Mouse (Mus musculus): ENCODE measurements around the gene Igflr1. TPM values are rescaled to one million over a fixed set of nuclear protein-coding genes. Genes with fewer than 3 reads are reported as not detected.
A peak's percentile ranks its signal among the peaks of the same experiment; 100 is the strongest.

The Igflr1 gene
- polyA plus RNA-seq, 1 experiment from 2014 or later, result 1.6 TPM

DNA sequence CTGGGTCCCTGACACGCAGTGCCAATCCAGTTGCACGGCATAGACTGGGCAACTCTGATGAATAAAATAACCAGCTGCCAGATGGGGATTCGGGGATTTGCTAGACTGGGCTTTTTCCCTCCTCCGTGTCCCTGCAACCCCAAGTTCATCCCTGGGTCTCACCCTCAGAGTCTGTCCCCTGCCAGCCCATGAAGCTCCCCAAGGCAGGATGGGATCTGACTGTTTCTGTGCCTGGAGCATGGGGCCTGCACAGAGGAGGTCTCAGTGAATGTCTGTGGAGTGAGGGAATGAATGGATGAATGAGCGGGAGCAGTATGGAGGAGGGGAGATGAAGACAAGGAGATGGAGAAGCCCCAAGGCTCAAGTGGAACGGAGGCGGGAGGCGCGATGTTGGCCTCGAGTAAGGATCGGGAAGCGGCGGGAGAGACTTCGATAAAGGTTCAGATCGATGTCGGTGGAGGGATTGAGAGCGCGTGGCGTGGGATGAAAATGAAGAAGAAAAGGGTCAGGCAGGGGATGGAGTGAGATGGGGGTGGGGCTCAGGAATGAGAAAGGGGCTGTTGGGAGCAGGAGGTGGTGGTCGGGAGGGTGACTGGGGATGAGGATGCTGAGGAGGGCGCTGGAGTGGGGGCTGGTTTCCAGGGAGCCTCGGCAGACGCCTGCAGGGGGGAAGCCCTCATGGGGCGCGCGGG is 31.1 kb upstream of the Igflr1 start:
- Histone ChIP-seq H3K9me3 (replicated peaks) (no peaks in the 10 kb centered on the region), H3K9ac (peak overlapping the region; percentile 81), H3K36me3 (peaks cover 33% of the 10 kb centered on the region), H3K27me3 (no peaks in the 10 kb centered on the region), H3K4me1 (replicated peaks) (peaks cover 45% of the 10 kb centered on the region), H3K4me2 (peak overlapping the region; percentile 95), H3K4me3 (replicated peaks) (peak overlapping the region; percentile 80), H3K27ac (peak overlapping the region; percentile 71; the same call in 1 of the 2 replicates)
- ATAC-seq (ENCODE audit: low read depth), result no peak
- DNase-seq, result no peak
- 17% methylated on average over 26 of the region's 26 CpGs for WGBS (ENCODE audit: insufficient replicate concordance)

DNA sequence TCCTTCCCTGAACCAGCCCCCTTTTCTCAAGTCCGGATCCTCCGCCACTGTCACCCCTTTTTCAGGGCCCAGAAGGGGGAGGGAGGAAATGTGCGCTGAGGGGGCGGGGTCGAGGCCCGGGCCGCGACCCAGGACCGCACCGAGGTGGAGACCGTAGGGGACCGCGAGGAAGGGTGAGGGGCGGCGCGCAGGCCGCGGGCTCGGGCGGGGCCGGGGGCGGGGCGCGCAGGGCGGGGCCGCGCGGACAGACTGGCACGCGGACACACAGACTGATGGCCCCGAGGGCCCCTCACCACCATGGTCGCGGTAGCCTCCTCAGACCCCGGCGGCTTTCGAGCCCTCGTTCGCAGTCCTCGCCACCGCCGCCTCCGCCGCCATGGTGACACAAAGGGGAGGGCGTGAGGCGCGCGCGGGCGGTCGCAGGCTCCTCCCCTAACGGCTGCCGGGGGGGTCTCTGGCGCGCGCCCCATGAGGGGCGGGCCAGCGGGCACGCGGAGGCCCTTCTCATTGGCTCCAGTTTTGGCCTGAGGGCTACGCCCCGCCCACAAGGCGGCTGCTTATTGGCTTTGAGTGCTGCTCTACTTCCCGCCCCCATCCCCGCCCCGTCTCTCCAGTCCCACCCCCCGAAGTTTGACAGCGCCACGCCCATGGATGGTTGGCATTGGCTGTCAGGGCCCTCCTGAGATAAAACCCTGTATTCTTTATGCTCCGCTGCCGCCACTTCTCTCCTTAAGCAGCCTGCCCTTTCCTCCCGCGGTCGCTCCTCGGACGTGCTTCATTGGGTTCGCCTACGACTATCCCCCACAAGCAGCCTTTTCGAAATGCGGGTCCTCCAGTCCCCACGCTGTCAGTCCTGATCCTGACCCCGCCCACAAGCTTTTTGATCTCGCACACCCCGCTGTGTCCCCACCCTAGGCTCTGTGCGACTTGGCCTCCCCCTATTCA is 30.3 kb upstream of the Igflr1 start, which contains the start of gene Arhgap33:
Gene Arhgap33, minus strand, starts transcription at position 428 of the 945 bp plus-strand sequence.
- Histone ChIP-seq H3K9ac (peak within 1 kb of the TSS; percentile 81), H3K4me1 (replicated peaks) (peaks cover 45% of the 10 kb centered on the region), H3K4me3 (replicated peaks) (peak within 1 kb of the TSS; percentile 80), H3K4me2 (peak within 1 kb of the TSS; percentile 95), H3K36me3 (peaks cover 30% of the 10 kb centered on the region), H3K27ac (peak within 1 kb of the TSS; percentile 71), H3K27me3 (no peaks in the 10 kb centered on the region), H3K9me3 (replicated peaks) (no peaks in the 10 kb centered on the region)
- WGBS (ENCODE audit: insufficient replicate concordance), result under 1% methylated on average over 63 of the region's 84 CpGs
- peak; percentile 92 for ATAC-seq (ENCODE audit: low read depth)
- peak; percentile 95 for DNase-seq

DNA sequence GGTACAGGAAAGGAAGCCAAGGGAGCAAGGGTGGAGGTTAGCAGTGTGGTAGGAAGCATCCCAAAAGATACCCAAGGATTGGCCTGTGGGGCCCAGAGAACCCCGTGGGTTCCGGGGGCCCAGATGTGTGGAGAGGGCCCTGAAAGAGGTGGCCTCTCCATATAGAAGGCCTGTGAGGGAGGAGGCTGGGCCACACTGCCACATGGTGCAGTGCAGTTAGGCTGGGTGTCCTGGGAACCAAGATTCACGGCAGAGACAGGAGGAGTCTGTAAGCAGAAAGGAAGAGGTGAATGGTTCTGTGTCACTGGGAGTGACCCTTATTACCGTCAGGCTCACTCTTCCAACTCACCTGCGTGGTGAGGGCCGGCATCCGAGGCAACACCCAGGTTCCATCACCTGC is 24.7 kb upstream of the Igflr1 start:
- no peak overlapping the region for H3K4me3 ChIP-seq (replicated peaks)
- no peaks in the 10 kb centered on the region for H3K27me3 ChIP-seq
- peaks cover 28% of the 10 kb centered on the region for H3K36me3 ChIP-seq
- ATAC-seq (ENCODE audit: low read depth) (no peak), DNase-seq (no peak)
- H3K4me2 ChIP-seq, result no peak overlapping the region
- no peak overlapping the region for H3K9ac ChIP-seq
- no peak overlapping the region for H3K27ac ChIP-seq
- H3K9me3 ChIP-seq (replicated peaks), result no peaks in the 10 kb centered on the region
- peaks cover 16% of the 10 kb centered on the region for H3K4me1 ChIP-seq (replicated peaks)
- WGBS (ENCODE audit: insufficient replicate concordance), result 79% methylated on average over 7 of the region's 7 CpGs

DNA sequence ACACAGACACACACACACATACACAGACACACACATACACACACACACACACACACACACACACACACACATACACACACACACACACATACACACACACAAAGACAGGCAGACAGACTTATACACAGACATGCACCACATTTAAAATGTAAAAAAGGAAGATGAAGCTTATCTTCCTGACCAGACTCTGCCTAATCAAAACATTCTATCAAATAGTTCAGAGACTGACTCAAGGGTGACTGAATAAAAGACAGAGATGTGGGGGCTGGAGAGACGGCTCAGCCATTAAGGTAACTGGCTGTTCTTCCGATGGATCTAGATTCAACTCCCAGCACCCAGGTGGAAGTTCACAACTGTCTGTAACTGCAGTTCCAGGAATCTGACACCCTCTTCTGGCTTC is 20.9 kb upstream of the Igflr1 start:
- DNase-seq (no peak), ATAC-seq (ENCODE audit: low read depth) (peak; percentile 39; the same call in 1 of the 2 replicates)
- no peak overlapping the region for H3K27ac ChIP-seq
- no peak overlapping the region for H3K9ac ChIP-seq
- H3K36me3 ChIP-seq, result peaks cover 45% of the 10 kb centered on the region
- H3K27me3 ChIP-seq, result no peaks in the 10 kb centered on the region
- no peak overlapping the region for H3K4me2 ChIP-seq
- H3K9me3 ChIP-seq (replicated peaks), result no peaks in the 10 kb centered on the region
- 46% methylated on average over 2 of the region's 2 CpGs for WGBS (ENCODE audit: insufficient replicate concordance)
- H3K4me1 ChIP-seq (replicated peaks), result peaks cover 9% of the 10 kb centered on the region
- H3K4me3 ChIP-seq (replicated peaks), result no peak overlapping the region

DNA sequence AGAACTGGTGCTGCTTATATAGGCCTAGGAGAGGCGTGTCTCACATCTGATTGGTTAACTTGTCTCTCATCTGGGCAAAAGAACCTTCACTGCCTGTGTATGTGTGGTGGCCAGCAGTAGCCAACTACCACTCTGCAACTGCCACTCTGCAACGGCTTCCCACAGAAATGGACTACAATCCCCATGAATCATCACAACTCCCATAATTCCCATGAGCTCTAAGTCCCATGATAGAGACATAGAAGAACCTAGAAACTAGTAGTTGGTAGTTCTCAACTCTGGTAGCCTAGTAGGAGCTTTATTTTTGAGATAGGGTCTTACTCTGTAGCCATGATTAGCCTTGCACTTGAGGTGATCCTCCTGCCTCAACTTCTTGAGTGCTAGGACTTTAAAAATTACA is 15.3 kb upstream of the Igflr1 start:
- WGBS (ENCODE audit: insufficient replicate concordance), result 66% methylated on average over 2 of the region's 2 CpGs

DNA sequence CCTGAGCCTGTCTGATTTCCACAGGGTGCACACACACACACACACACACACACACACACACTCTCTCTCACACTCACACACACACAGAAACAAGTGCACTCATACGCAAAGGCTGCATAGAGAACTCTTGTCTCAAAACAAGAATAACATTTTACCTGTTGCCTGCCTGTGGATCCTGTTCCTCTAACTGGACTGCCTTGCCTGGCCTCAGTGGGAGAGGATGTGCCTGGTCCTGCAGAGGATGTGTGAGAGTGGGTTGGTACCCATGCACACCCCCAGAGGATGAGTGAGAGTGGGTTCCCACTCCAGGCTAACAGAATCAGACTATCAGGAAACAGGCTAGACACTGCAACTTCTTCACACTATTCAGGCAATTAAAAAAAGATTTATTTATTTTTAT is 14.6 kb upstream of the Igflr1 start:
- no peak for DNase-seq
- Histone ChIP-seq H3K36me3 (peaks cover 35% of the 10 kb centered on the region), H3K4me1 (replicated peaks) (peaks cover 31% of the 10 kb centered on the region), H3K4me3 (replicated peaks) (no peak overlapping the region), H3K4me2 (no peak overlapping the region), H3K27ac (no peak overlapping the region), H3K9ac (no peak overlapping the region), H3K27me3 (no peaks in the 10 kb centered on the region), H3K9me3 (replicated peaks) (no peaks in the 10 kb centered on the region)
- 88% methylated on average over 1 of the region's 1 CpGs for WGBS (ENCODE audit: insufficient replicate concordance)
- no peak for ATAC-seq (ENCODE audit: low read depth)

More for the DNA sequence above, 15.3 kb upstream of the Igflr1 start:
- no peak for DNase-seq
- no peaks in the 10 kb centered on the region for H3K27me3 ChIP-seq
- no peak overlapping the region for H3K27ac ChIP-seq
- H3K4me3 ChIP-seq (replicated peaks), result no peak overlapping the region
- no peaks in the 10 kb centered on the region for H3K9me3 ChIP-seq (replicated peaks)
- ATAC-seq (ENCODE audit: low read depth), result no peak
- peaks cover 31% of the 10 kb centered on the region for H3K4me1 ChIP-seq (replicated peaks)
- H3K9ac ChIP-seq, result no peak overlapping the region
- peaks cover 30% of the 10 kb centered on the region for H3K36me3 ChIP-seq
- H3K4me2 ChIP-seq, result no peak overlapping the region

DNA sequence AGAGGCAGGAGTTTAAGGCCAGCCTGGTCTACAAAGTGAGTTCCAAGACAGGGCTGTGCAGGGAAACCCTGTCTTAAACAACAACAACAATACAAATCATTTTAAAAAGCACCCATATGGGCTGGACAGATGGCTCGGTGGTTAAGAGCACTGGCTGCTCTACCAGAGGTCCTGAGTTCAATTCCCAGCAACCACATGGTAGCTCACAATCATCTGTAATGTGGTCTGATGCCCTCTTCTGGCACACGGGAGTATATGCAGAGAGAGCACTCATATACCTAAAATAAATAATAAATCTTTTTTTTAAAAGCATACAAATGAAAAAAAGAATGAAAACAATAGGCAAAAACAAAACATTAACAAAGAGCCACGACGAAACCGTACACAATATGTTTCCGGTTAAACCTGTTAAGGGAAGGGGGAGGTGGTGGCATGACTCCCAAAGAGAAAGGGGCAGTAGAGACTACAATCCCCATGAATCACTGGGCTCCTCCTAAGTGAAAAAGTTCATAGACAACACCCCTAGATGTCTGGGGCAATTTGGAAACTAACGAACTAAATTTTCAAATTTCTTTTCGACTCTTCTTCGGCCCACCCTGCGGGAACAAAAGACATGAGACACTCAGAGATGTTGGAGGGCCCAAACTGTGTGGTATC is 13.7 kb upstream of the Igflr1 start:
- Histone ChIP-seq H3K4me1 (replicated peaks) (peaks cover 31% of the 10 kb centered on the region), H3K27ac (peak overlapping the region; percentile 92), H3K4me2 (peak overlapping the region; percentile 92), H3K36me3 (peaks cover 36% of the 10 kb centered on the region), H3K9ac (peak overlapping the region; percentile 78), H3K9me3 (replicated peaks) (no peaks in the 10 kb centered on the region), H3K27me3 (no peaks in the 10 kb centered on the region), H3K4me3 (replicated peaks) (peak overlapping the region; percentile 71)
- under 1% methylated on average over 10 of the region's 10 CpGs for WGBS (ENCODE audit: insufficient replicate concordance)
- DNase-seq (no peak), ATAC-seq (ENCODE audit: low read depth) (peak; percentile 42)

DNA sequence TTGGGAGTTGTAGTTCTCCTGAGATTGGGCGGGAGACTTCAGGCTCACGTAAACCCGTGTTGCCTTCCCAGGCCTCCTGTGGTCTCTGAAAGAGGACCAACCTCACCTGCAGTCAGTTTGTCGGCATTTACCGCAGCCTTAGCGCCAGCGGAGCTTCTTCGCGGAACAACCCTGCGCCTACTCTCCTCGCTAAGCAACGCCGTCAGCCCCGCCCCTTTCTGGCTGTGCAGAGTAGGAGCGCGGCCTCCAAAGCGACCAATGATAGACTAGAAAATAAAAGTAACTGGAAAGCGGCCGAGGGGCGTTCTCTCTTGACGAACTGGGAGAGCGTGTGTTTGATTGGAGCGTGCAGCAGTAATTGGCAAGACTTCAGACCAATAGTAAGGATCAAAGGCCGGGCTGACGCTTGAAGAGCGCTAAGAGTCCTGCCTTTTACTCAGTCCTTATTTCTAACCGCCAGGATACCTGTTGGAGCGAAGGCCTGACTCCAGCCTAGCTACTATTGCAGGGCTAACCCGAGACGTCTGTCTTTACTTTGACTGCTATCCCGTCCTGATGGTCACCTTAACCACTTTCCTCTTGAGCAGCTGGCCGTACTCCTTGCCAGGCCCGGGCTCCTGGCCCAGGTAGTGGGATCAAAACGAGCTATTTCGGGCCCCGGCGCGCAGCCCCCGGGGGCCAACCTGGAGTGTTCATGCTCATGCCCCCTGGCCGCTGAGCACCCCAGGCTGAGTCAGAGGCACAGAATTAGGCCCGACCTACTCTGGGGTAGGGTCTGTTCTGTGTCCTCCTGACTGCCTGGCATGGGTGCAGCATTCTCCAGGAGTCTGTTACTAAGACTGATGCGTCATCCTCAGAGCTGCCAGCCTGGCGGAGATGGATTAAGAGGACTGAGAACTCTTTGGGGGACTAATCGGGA is 12.9 kb upstream of the Igflr1 start, which contains the start of the genes Hspb6 and Proser3:
Gene Hspb6, plus strand, starts transcription at position 77 of the 919 bp plus-strand sequence.
Gene Proser3, minus strand, starts transcription at position 198 of the 919 bp plus-strand sequence.
- Histone ChIP-seq H3K36me3 (peaks cover 41% of the 10 kb centered on the region), H3K4me1 (replicated peaks) (peaks cover 31% of the 10 kb centered on the region), H3K9me3 (replicated peaks) (no peaks in the 10 kb centered on the region), H3K4me3 (replicated peaks) (peak within 1 kb of the TSS; percentile 71), H3K4me2 (peak within 1 kb of the TSS; percentile 92), H3K27me3 (no peaks in the 10 kb centered on the region), H3K9ac (peak within 1 kb of the TSS; percentile 91), H3K27ac (peak within 1 kb of the TSS; percentile 95)
- DNase-seq, result peak; percentile 95
- ATAC-seq (ENCODE audit: low read depth), result peak; percentile 90
- WGBS (ENCODE audit: insufficient replicate concordance), result under 1% methylated on average over 44 of the region's 44 CpGs

DNA sequence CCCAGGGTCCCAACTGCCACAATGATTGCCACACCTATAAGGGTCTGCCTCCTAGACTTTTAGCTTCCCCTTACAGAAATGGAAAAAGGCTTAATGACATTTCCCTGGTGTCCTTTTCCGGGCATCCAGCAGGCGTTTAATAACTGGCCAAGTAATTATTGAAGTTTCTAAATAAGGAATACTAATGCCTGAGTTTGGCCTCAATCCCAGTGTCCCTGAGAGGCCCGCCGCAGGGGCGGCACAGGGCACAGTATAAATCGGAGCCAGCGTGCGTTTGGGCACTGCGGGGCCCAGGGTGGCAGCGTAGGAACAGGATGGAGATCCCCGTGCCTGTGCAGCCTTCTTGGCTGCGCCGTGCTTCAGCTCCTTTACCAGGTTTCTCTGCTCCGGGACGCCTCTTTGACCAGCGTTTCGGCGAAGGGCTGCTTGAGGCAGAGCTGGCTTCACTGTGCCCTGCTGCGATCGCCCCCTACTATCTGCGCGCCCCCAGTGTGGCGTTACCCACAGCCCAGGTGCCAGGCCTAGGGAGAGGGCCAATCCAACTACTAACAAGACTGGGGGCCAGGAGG is 12.1 kb upstream of the Igflr1 start:
- peak overlapping the region; percentile 95 for H3K27ac ChIP-seq
- peak overlapping the region; percentile 71 for H3K4me3 ChIP-seq (replicated peaks)
- DNase-seq (peak; percentile 18), ATAC-seq (ENCODE audit: low read depth) (no peak)
- peak overlapping the region; percentile 91 for H3K9ac ChIP-seq
- H3K36me3 ChIP-seq, result peaks cover 43% of the 10 kb centered on the region
- H3K4me1 ChIP-seq (replicated peaks), result peaks cover 38% of the 10 kb centered on the region
- H3K27me3 ChIP-seq, result no peaks in the 10 kb centered on the region
- WGBS (ENCODE audit: insufficient replicate concordance), result 7% methylated on average over 23 of the region's 23 CpGs
- H3K4me2 ChIP-seq, result peak overlapping the region; percentile 92
- no peaks in the 10 kb centered on the region for H3K9me3 ChIP-seq (replicated peaks)

All from liver, embryonic 13.5 days (tissue).